Mouse (Mus musculus) lung, embryonic 16.5 days (tissue): ENCODE measurements around the gene Cradd. TPM values are rescaled to one million over a fixed set of nuclear protein-coding genes. Genes with fewer than 3 reads are reported as not detected.

ENCODE experiments used
- ATAC-seq: fragments of 200-750 bp; cut with Nextera tagmentation; 2 replicates; pipeline ENCODE4 v1.8.0; 2017; ENCODE audit warnings: low read depth, mild to moderate bottlenecking, moderate library complexity
- H3K27ac ChIP-seq: fragments of 300-500 bp; sonication (generic); 2 replicates; pipeline ENCODE4 v1.5.1; 2014; ENCODE audit warnings: mild to moderate bottlenecking, control low read depth, low read length
- H3K27me3 ChIP-seq: fragments of 300-500 bp; sonication (generic); 2 replicates; pipeline ENCODE4 v1.6.1; 2014; ENCODE audit warnings: low read depth, low read length, mixed read lengths; ENCODE audit not compliant: control insufficient read depth, insufficient read depth
- H3K36me3 ChIP-seq: fragments of 300-500 bp; sonication (generic); 2 replicates; pipeline ENCODE4 v1.6.1; 2014; ENCODE audit warnings: low read length; ENCODE audit not compliant: control insufficient read depth, insufficient read depth
- H3K4me1 ChIP-seq: fragments of 300-500 bp; sonication (generic); replicated peaks from 2 replicates; pipeline ENCODE4 v1.6.1; 2014; ENCODE audit warnings: low read length, mixed read lengths; ENCODE audit not compliant: control insufficient read depth, insufficient read depth
- H3K4me2 ChIP-seq: fragments of 300-500 bp; sonication (generic); 2 replicates; pipeline ENCODE4 v1.6.1; 2014; ENCODE audit warnings: low read depth, low read length, control low read depth
- H3K4me3 ChIP-seq: fragments of 300-500 bp; sonication (generic); 2 replicates; pipeline ENCODE4 v1.5.1; 2014; ENCODE audit warnings: mild to moderate bottlenecking, low read length, control low read depth
- H3K9ac ChIP-seq: fragments of 300-500 bp; sonication (generic); 2 replicates; pipeline ENCODE4 v1.6.1; 2014; ENCODE audit warnings: low read length, control low read depth
- H3K9me3 ChIP-seq: fragments of 300-500 bp; sonication (generic); 2 replicates; pipeline ENCODE4 v1.6.1; 2016; ENCODE audit warnings: low read length; ENCODE audit not compliant: control insufficient read depth
- WGBS: fragments of 180-500 bp; shearing (Covaris S2); extraction: QIAGEN DNeasy Blood & Tissue Kit; methylation state at CpG from one replicate; pipeline ENCODE4 v1.1.7; 2014; 5-methylcytosine and 5-hydroxymethylcytosine counted together
- polyA plus RNA-seq: library from polyadenylated mRNA; unstranded; fragments of >200 nt; fragmentation: Nextera tagmentation; extraction: Ambion mirVana; gene quantifications from 2 replicates; pipeline ENCODE4 v1.2.1, GENCODE M21; 2015

Cradd gene
- polyA plus RNA-seq, 1 experiment from 2014 or later: 12.0 TPM

- no peak for ATAC-seq
Measured at GRCm38 (mm10) chr10:95360048-95360447, 36.1 kb upstream of the Cradd start.

GRCm38 (mm10) chr10:95357721-95358120 lies 33.8 kb upstream of the Cradd start:
- H3K27me3 ChIP-seq: no peaks in the 10 kb centered on the region
- no peaks in the 10 kb centered on the region for H3K4me1 ChIP-seq
- no peak overlapping the region for H3K27ac ChIP-seq
- no peak overlapping the region for H3K4me3 ChIP-seq
- ATAC-seq: no peak
- H3K9ac ChIP-seq: no peak overlapping the region
- H3K36me3 ChIP-seq: no peaks in the 10 kb centered on the region
- H3K4me2 ChIP-seq: no peak overlapping the region
- WGBS: 79% methylated on average over 3 of the region's 3 CpGs
- H3K9me3 ChIP-seq: no peaks in the 10 kb centered on the region

More at GRCm38 (mm10) chr10:95360048-95360447, 36.1 kb upstream of the Cradd start:
- Histone ChIP-seq H3K4me3 (no peak overlapping the region), H3K36me3 (no peaks in the 10 kb centered on the region), H3K9me3 (peaks cover 1% of the 10 kb centered on the region; the same call in 1 of the 2 replicates), H3K4me2 (no peak overlapping the region), H3K27ac (no peak overlapping the region), H3K4me1 (no peaks in the 10 kb centered on the region), H3K27me3 (no peaks in the 10 kb centered on the region), H3K9ac (no peak overlapping the region)
- 78% methylated on average over 5 of the region's 5 CpGs for WGBS

GRCm38 (mm10) chr10:95356711-95357110 lies 32.8 kb upstream of the Cradd start:
- H3K36me3 ChIP-seq: no peaks in the 10 kb centered on the region
- H3K27me3 ChIP-seq: no peaks in the 10 kb centered on the region
- no peaks in the 10 kb centered on the region for H3K4me1 ChIP-seq
- no peak overlapping the region for H3K4me2 ChIP-seq
- peaks cover 6% of the 10 kb centered on the region; the same call in 1 of the 2 replicates for H3K9me3 ChIP-seq
- no peak overlapping the region for H3K27ac ChIP-seq
- no peak for ATAC-seq
- no peak overlapping the region for H3K9ac ChIP-seq
- WGBS: 87% methylated on average over 7 of the region's 7 CpGs
- H3K4me3 ChIP-seq: no peak overlapping the region

- Histone ChIP-seq H3K4me1 (no peaks in the 10 kb centered on the region), H3K27me3 (no peaks in the 10 kb centered on the region), H3K9ac (no peak overlapping the region), H3K9me3 (peaks cover 6% of the 10 kb centered on the region; the same call in 1 of the 2 replicates), H3K36me3 (no peaks in the 10 kb centered on the region), H3K27ac (no peak overlapping the region), H3K4me3 (no peak overlapping the region), H3K4me2 (no peak overlapping the region)
- no peak for ATAC-seq
- 29% methylated on average over 6 of the region's 6 CpGs for WGBS
Measured at GRCm38 (mm10) chr10:95355678-95356268, 31.8 kb upstream of the Cradd start.

- Histone ChIP-seq H3K4me1 (no peaks in the 10 kb centered on the region), H3K27ac (no peak overlapping the region), H3K9me3 (peaks cover 6% of the 10 kb centered on the region; the same call in 1 of the 2 replicates), H3K36me3 (no peaks in the 10 kb centered on the region), H3K4me3 (no peak overlapping the region), H3K9ac (no peak overlapping the region), H3K27me3 (no peaks in the 10 kb centered on the region), H3K4me2 (no peak overlapping the region)
- no peak for ATAC-seq
Measured at GRCm38 (mm10) chr10:95354673-95355072, 30.7 kb upstream of the Cradd start.

GRCm38 (mm10) chr10:95354047-95354446 lies 30.1 kb upstream of the Cradd start:
- ATAC-seq: no peak
- Histone ChIP-seq H3K4me2 (no peak overlapping the region), H3K9me3 (peaks cover 6% of the 10 kb centered on the region; the same call in 1 of the 2 replicates), H3K27ac (no peak overlapping the region), H3K4me1 (no peaks in the 10 kb centered on the region), H3K36me3 (no peaks in the 10 kb centered on the region), H3K27me3 (no peaks in the 10 kb centered on the region), H3K4me3 (no peak overlapping the region), H3K9ac (no peak overlapping the region)
- WGBS: 83% methylated on average over 6 of the region's 6 CpGs

GRCm38 (mm10) chr10:95348457-95348856 lies 24.5 kb upstream of the Cradd start:
- no peak overlapping the region for H3K9ac ChIP-seq
- H3K4me3 ChIP-seq: no peak overlapping the region
- H3K36me3 ChIP-seq: no peaks in the 10 kb centered on the region
- 63% methylated on average over 3 of the region's 3 CpGs for WGBS
- no peak overlapping the region for H3K27ac ChIP-seq
- H3K27me3 ChIP-seq: no peaks in the 10 kb centered on the region
- H3K4me2 ChIP-seq: no peak overlapping the region
- ATAC-seq: no peak
- peaks cover 8% of the 10 kb centered on the region; the same call in 1 of the 2 replicates for H3K9me3 ChIP-seq
- H3K4me1 ChIP-seq: no peaks in the 10 kb centered on the region

- Histone ChIP-seq H3K27me3 (no peaks in the 10 kb centered on the region), H3K4me3 (no peak overlapping the region), H3K9ac (no peak overlapping the region), H3K9me3 (peaks cover 8% of the 10 kb centered on the region; the same call in 1 of the 2 replicates), H3K27ac (no peak overlapping the region), H3K4me2 (no peak overlapping the region), H3K4me1 (no peaks in the 10 kb centered on the region), H3K36me3 (no peaks in the 10 kb centered on the region)
- ATAC-seq: no peak
- 71% methylated on average over 3 of the region's 3 CpGs for WGBS
Measured at GRCm38 (mm10) chr10:95347776-95348175, 23.8 kb upstream of the Cradd start.

- no peaks in the 10 kb centered on the region for H3K4me1 ChIP-seq
- no peaks in the 10 kb centered on the region for H3K36me3 ChIP-seq
- H3K9ac ChIP-seq: no peak overlapping the region
- no peak overlapping the region for H3K4me3 ChIP-seq
- ATAC-seq: no peak
- H3K9me3 ChIP-seq: peaks cover 3% of the 10 kb centered on the region; the same call in 1 of the 2 replicates
- H3K27me3 ChIP-seq: no peaks in the 10 kb centered on the region
- WGBS: 77% methylated on average over 10 of the region's 10 CpGs
- no peak overlapping the region for H3K4me2 ChIP-seq
- H3K27ac ChIP-seq: no peak overlapping the region
Measured at GRCm38 (mm10) chr10:95342833-95343590, 19.1 kb upstream of the Cradd start.
